Mouse (Mus musculus) bone marrow macrophage, adult 2 months (primary cell): ENCODE data around the gene Ntng1. TPM values are rescaled to one million over a fixed set of nuclear protein-coding genes. Genes with fewer than 3 reads are reported as not detected.

Source experiments
- H3K27ac ChIP-seq: 2 replicates; pipeline ENCODE4 v1.5.1; 2012; ENCODE audit warnings: low read depth, low read length; ENCODE audit not compliant: insufficient read depth
- H3K4me1 ChIP-seq: 2 replicates; pipeline ENCODE4 v1.6.1; 2012; ENCODE audit warnings: low read length; ENCODE audit not compliant: control insufficient read depth, insufficient read depth
- H3K4me3 ChIP-seq: 2 replicates; pipeline ENCODE4 v1.5.1; 2012; ENCODE audit warnings: mild to moderate bottlenecking, low read length, moderate library complexity; ENCODE audit not compliant: insufficient read depth
- CTCF ChIP-seq: IDR thresholded peaks from 2 replicates; pipeline ENCODE4 v1.5.1; 2012; ENCODE audit warnings: low read depth, mild to moderate bottlenecking, low read length, moderate library complexity
- POLR2A ChIP-seq: IDR thresholded peaks from 2 replicates; pipeline ENCODE4 v1.6.1; 2012; ENCODE audit warnings: mild to moderate bottlenecking, low read depth, low read length, borderline replicate concordance
- polyA plus RNA-seq: library from polyadenylated mRNA; stranded (reverse); fragments of >200 nt; gene quantifications from 2 replicates; pipeline ENCODE4 v1.2.4, GENCODE M21; 2012; ENCODE audit not compliant: missing spikeins, insufficient read depth, insufficient read length

Gene Ntng1
- polyA plus RNA-seq, 1 experiment, result not detected

DNA sequence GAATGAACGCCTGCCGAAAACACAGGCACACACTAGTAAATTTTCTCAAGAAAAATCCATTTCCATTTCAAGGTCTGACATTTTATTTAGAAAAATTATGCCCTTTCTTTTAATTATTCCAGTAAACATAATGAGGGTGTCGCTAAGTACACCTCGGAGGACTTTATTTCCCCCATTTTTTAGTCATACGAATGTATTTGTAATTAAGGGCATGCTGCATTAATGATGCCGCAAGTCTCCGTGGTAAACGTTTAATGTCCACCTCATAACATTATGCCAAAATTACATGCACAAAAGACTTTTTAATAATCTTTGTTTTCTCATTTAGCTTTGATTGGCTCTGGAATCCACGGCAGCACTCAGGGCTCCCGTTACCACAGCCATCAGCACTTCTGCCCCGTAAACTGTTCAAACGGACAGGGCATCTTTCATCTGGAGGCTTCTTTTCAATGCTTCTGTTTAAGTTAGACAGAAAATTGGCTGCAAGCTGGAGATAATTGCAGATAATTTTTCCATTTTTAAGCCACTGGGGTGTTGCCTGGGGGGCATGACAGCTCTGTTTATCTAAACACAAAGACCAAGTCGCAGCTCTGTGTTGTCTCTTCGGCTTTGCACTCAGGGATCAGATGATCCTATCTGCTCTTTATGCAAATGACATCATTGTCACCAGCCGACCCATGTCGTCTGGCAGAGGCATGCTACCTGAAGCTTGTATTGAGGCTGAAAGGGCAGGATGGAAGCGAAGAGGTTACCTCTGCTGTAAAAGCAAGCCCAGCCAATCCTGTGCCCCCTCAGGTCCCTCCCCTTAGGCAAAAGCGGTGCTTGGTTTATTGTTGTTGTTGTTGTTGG is 12.5 kb downstream of the Ntng1 start:
- Histone ChIP-seq H3K4me1 (no peaks in the 10 kb centered on the region), H3K4me3 (no peak overlapping the region), H3K27ac (no peak overlapping the region)
- no peak for TF ChIP-seq POLR2A
- no peak for TF ChIP-seq CTCF

DNA sequence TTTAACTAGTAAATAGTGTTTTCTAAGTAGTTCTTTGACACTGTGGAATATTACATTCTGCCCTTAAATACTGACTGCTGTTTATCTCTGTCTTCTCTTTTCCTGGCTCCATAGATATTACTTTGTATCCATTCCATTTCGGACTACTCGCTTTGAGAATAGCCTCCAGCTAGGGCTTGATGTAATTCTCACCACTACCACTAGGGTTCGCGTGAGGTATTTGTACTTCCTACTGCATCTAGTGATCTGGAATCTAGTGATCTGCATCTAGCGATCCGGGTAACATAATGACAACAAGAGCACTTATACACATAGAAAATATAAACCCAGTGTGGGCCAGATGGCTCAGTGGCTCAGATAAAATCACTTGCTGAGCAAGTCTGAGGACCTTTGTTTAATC is 14.2 kb downstream of the Ntng1 start:
- TF ChIP-seq POLR2A (no peak), CTCF (no peak)
- H3K4me1 ChIP-seq, result no peaks in the 10 kb centered on the region
- no peak overlapping the region for H3K27ac ChIP-seq
- H3K4me3 ChIP-seq, result no peak overlapping the region

DNA sequence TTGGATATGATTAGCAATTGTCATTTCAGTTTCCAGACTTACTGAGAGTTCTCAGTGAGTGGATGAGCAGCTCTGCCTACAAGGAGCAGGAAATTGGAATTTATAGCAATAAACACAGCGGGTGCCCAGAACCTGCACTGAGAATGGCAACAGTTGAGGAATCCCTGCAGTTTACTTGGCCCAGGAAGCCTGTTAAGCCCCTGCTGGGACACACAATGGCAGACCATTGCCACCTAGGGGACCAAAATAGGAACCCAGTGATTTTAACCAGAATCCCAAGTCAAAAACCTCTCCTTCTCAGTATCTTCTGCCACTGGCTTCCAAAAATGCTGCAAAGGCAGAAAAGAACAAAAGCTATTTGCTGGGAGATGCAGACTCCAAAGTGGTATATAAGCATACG is 37.8 kb downstream of the Ntng1 start:
- H3K4me3 ChIP-seq, result no peak overlapping the region
- no peaks in the 10 kb centered on the region for H3K4me1 ChIP-seq
- no peak for TF ChIP-seq CTCF
- H3K27ac ChIP-seq, result no peak overlapping the region

DNA sequence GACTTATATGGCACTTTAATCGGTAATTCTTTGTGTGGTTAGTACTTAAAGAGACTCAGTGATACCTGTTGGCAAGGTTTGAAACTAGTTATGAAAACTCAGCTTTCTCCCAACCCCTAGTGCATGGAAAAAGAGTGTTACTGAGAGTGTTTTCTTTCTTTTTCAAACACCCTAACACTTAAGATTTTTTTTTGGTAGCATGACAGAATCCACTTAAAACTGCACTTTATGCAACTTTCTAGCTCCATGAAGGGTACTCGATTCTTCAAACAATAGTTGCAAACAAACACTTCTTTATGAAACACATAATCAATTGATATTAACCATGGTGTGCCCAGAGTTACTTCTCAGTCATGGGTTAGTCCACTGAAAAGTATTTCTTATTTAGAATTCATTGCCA is 49.4 kb downstream of the Ntng1 start:
- Histone ChIP-seq H3K4me1 (no peaks in the 10 kb centered on the region), H3K27ac (no peak overlapping the region), H3K4me3 (no peak overlapping the region)
- TF ChIP-seq POLR2A (no peak), CTCF (no peak)

DNA sequence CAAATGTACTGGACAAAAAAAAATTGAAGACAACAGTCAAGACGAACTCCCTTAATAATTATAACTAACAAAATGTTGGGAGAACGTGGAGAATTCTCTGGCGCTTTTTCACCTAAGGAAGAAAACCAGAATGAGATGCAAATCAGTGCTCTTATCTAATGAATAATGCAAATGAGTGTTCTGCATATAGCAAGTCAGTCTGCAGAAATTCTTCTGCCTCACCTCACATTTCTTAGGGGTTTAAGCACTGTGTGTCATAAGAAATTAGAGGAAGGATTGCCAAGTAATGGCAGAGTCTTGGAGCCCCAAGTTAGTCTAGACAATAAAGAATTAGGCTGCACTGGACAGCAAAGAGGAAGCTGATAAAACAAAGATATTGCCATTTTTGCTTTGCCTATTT is 49.8 kb downstream of the Ntng1 start:
- H3K27ac ChIP-seq, result no peak overlapping the region
- TF ChIP-seq POLR2A (no peak), CTCF (no peak)

DNA sequence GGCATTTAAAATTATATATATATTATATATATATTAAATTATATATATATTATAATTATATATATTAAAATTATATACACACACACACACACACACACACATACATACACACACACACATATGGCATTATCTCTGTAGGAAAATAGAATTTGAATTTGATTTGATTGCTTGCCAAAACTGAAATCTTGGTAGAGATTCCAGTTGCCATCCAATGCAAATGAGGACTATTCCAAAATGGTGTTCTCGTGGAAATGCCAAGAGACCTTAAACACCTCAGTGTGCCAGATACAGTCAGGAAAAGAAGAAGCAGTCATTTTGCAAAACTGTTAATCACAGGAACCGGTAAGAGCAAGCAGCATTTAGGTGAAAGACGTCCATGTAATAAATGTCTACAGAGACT is 51.3 kb downstream of the Ntng1 start:
- TF ChIP-seq POLR2A (no peak), CTCF (no peak)
- no peak overlapping the region for H3K4me3 ChIP-seq
- no peak overlapping the region for H3K27ac ChIP-seq
- H3K4me1 ChIP-seq, result no peaks in the 10 kb centered on the region

More for the DNA sequence above, 49.8 kb downstream of the Ntng1 start:
- H3K4me3 ChIP-seq, result no peak overlapping the region
- H3K4me1 ChIP-seq, result no peaks in the 10 kb centered on the region

DNA sequence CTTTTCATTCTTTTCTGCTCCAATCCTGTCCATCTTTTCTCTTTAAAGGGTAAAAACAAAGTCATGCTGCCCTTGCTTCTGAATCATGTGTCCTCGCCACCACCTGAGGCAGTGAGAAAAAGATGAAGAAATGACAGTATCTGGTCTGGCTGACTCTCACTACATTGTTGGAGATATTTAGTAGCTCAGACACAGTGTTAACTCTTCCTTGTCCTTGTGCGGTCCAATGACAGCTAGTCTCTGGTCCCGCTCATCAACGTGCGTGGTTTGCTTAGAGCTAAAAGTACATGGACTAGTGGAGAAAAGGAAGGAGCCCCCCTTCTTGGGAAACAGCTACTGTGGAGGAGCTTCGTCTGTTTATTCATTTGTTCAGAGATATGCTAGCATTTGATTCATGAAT is 56.6 kb downstream of the Ntng1 start:
- H3K4me3 ChIP-seq, result no peak overlapping the region
- H3K27ac ChIP-seq, result no peak overlapping the region
- TF ChIP-seq POLR2A (no peak), CTCF (no peak)
- H3K4me1 ChIP-seq, result no peaks in the 10 kb centered on the region

DNA sequence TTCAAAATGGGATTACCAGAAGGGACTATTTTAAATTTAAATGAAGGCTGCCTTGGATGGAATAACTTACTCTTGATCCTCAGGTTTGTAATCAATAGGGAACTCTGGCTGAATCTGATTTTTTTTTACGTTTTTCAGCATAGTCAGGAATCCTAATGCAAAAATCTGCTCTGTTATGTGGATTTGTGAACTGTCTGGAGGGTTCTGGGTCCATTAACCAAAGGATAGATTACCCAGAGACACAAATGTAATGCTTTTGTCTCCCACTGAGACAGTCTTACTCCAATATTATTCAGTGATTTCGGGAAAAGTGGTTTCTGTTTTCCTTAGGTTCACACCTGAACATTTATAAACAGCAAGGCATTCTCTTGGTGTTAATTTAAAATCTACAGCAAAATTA is 58.5 kb downstream of the Ntng1 start:
- Histone ChIP-seq H3K27ac (no peak overlapping the region), H3K4me1 (no peaks in the 10 kb centered on the region), H3K4me3 (no peak overlapping the region)
- TF ChIP-seq CTCF, result no peak
- TF ChIP-seq POLR2A, result no peak

DNA sequence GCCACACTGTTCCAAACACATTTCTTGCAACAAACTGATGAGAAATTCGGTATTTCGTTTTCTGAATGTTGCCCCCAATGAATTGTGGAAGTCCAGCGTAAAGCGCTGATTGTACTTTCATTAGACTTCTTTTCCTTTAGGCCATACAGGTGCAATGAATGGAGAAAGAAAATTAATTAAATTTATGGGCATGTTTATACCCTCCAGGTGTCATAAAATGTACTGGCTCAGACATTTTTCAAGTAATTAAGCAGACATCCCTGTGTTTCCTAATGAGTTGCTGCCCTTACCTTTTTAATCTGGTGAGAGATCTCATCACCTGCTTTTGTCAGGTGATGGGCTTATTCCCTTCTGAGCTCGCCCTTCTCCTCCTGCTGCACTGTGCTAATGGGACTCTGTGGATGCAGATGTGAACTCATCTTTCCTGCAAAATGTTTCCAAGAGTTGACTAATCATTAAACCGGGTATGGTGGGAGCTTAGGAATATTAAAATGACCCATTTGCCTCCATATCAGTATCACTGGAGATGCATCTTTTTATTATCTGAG is 79.0 kb downstream of the Ntng1 start:
- Histone ChIP-seq H3K4me3 (no peak overlapping the region), H3K4me1 (no peaks in the 10 kb centered on the region), H3K27ac (no peak overlapping the region)
- no peak for TF ChIP-seq CTCF
- TF ChIP-seq POLR2A, result no peak

DNA sequence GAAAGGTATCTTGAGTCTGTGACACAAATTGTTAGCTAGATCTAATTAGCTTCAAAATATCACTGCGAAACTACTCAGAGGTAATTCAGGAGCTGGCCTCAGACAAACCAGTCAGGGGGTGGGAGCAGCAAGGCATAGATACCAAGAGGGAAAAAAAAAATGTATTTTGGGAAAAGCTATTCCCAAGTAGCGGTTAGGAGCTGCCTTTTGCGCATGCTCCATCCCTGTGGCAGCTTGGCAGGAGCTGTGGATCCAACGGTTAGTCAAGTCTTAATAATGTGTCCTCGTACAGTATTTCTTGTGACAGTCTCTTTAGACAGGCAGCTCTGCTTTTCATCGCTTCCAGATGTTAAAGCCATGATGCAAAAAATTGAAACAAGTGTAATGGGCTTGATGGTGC is 87.9 kb downstream of the Ntng1 start:
- Histone ChIP-seq H3K4me1 (no peaks in the 10 kb centered on the region), H3K27ac (no peak overlapping the region), H3K4me3 (no peak overlapping the region)
- TF ChIP-seq POLR2A (no peak), CTCF (no peak)
